Mouse (Mus musculus) stomach, embryonic 14.5 days (tissue): ENCODE data around the gene Adpgk. TPM values are rescaled to one million over a fixed set of nuclear protein-coding genes. Genes with fewer than 3 reads are reported as not detected.

Experiments used
- ATAC-seq: fragments of 200-750 bp; cut with Nextera tagmentation; 2 replicates; pipeline ENCODE4 v1.8.0; 2017; ENCODE audit warnings: low read depth, moderate TSS enrichment; ENCODE audit not compliant: insufficient number of reproducible peaks, insufficient read depth, low FRiP score
- H3K27ac ChIP-seq: fragments of 300-500 bp; sonication (generic); 2 replicates; pipeline ENCODE4 v1.5.1; 2014; ENCODE audit warnings: mild to moderate bottlenecking, low read length, moderate library complexity, mixed read lengths
- H3K27me3 ChIP-seq: fragments of 300-500 bp; sonication (generic); 2 replicates; pipeline ENCODE4 v1.6.1; 2014; ENCODE audit warnings: low read length, control low read depth, mixed read lengths; ENCODE audit not compliant: control insufficient read depth, insufficient read depth
- H3K36me3 ChIP-seq: fragments of 300-500 bp; sonication (generic); 2 replicates; pipeline ENCODE4 v1.6.1; 2014; ENCODE audit warnings: mild to moderate bottlenecking, control low read depth, low read length, moderate library complexity, mixed read lengths; ENCODE audit not compliant: control insufficient read depth, insufficient read depth
- H3K4me1 ChIP-seq: fragments of 300-500 bp; sonication (generic); 2 replicates; pipeline ENCODE4 v1.6.1; 2014; ENCODE audit warnings: low read length, control low read depth, mixed read lengths; ENCODE audit not compliant: control insufficient read depth, insufficient read depth
- H3K4me2 ChIP-seq: fragments of 300-500 bp; sonication (generic); replicated peaks from 2 replicates; pipeline ENCODE4 v1.6.1; 2014; ENCODE audit warnings: low read depth, low read length, control low read depth
- H3K4me3 ChIP-seq: fragments of 300-500 bp; sonication (generic); 2 replicates; pipeline ENCODE4 v1.5.1; 2014; ENCODE audit warnings: low read depth, low read length, control low read depth
- H3K9ac ChIP-seq: fragments of 300-500 bp; sonication (generic); replicated peaks from 2 replicates; pipeline ENCODE4 v1.6.1; 2014; ENCODE audit warnings: low read depth, mild to moderate bottlenecking, control low read depth, low read length, moderate library complexity, mixed read lengths
- H3K9me3 ChIP-seq: fragments of 300-500 bp; sonication (generic); 2 replicates; pipeline ENCODE4 v1.6.1; 2016; ENCODE audit warnings: low read depth, low read length, control low read depth; ENCODE audit not compliant: control insufficient read depth
- WGBS: fragments of 180-500 bp; shearing (Covaris S2); extraction: QIAGEN DNeasy Blood & Tissue Kit; methylation state at CpG from one replicate; pipeline ENCODE4 v1.1.7; 2014; 5-methylcytosine and 5-hydroxymethylcytosine counted together
- polyA plus RNA-seq: library from polyadenylated mRNA; unstranded; fragments of >200 nt; fragmentation: Nextera tagmentation; extraction: Ambion mirVana; gene quantifications from 2 replicates; pipeline ENCODE4 v1.2.1, GENCODE M21; 2014

Gene Adpgk
- 35.9 and 41.8 TPM in 2 replicates for polyA plus RNA-seq

- WGBS = 2% methylated on average over 58 of the region's 58 CpGs
- Histone ChIP-seq H3K27ac (peak within 1 kb of the TSS; percentile 86), H3K27me3 (no peaks in the 10 kb centered on the region), H3K9ac (peak within 1 kb of the TSS; percentile 84), H3K4me3 (peak within 1 kb of the TSS; percentile 96), H3K4me1 (peaks cover 23% of the 10 kb centered on the region), H3K9me3 (no peaks in the 10 kb centered on the region), H3K36me3 (no peaks in the 10 kb centered on the region), H3K4me2 (peak within 1 kb of the TSS; percentile 69)
- peak; percentile 98 for ATAC-seq
Measured at GRCm38 (mm10) chr9:59290957-59291687, at the start of gene Adpgk. Gene Adpgk (plus strand): TSS chr9:59291558.

- WGBS = 38% methylated on average over 7 of the region's 7 CpGs
- no peaks in the 10 kb centered on the region for H3K36me3 ChIP-seq
- no peak overlapping the region for H3K4me2 ChIP-seq
- H3K9me3 ChIP-seq = no peaks in the 10 kb centered on the region
- H3K9ac ChIP-seq = no peak overlapping the region
- no peak for ATAC-seq
- H3K27me3 ChIP-seq = no peaks in the 10 kb centered on the region
- no peak overlapping the region for H3K27ac ChIP-seq
- no peak overlapping the region for H3K4me3 ChIP-seq
- H3K4me1 ChIP-seq = peaks cover 18% of the 10 kb centered on the region
Measured at GRCm38 (mm10) chr9:59245181-59245580, 46.2 kb upstream of the Adpgk start.

- 30% methylated on average over 6 of the region's 6 CpGs for WGBS
- no peak for ATAC-seq
- no peaks in the 10 kb centered on the region for H3K9me3 ChIP-seq
- no peak overlapping the region for H3K4me2 ChIP-seq
- no peak overlapping the region for H3K4me3 ChIP-seq
- H3K27me3 ChIP-seq = no peaks in the 10 kb centered on the region
- no peak overlapping the region for H3K9ac ChIP-seq
- no peaks in the 10 kb centered on the region for H3K36me3 ChIP-seq
- H3K4me1 ChIP-seq = peaks cover 18% of the 10 kb centered on the region
- no peak overlapping the region for H3K27ac ChIP-seq
Measured at GRCm38 (mm10) chr9:59246456-59247029, 44.8 kb upstream of the Adpgk start.

- H3K27me3 ChIP-seq = no peaks in the 10 kb centered on the region
- H3K36me3 ChIP-seq = no peaks in the 10 kb centered on the region
- H3K27ac ChIP-seq = no peak overlapping the region
- WGBS = 61% methylated on average over 3 of the region's 3 CpGs
- H3K9me3 ChIP-seq = no peaks in the 10 kb centered on the region
- no peak overlapping the region for H3K4me2 ChIP-seq
- no peak overlapping the region for H3K9ac ChIP-seq
- ATAC-seq = no peak
- H3K4me1 ChIP-seq = peaks cover 18% of the 10 kb centered on the region
- no peak overlapping the region for H3K4me3 ChIP-seq
Measured at GRCm38 (mm10) chr9:59249359-59249758, 42.0 kb upstream of the Adpgk start.

- H3K27me3 ChIP-seq = no peaks in the 10 kb centered on the region
- peaks cover 20% of the 10 kb centered on the region for H3K4me1 ChIP-seq
- H3K27ac ChIP-seq = no peak overlapping the region
- no peaks in the 10 kb centered on the region for H3K9me3 ChIP-seq
- 66% methylated on average over 3 of the region's 3 CpGs for WGBS
- H3K4me3 ChIP-seq = no peak overlapping the region
- ATAC-seq = no peak
- H3K9ac ChIP-seq = no peak overlapping the region
- no peaks in the 10 kb centered on the region for H3K36me3 ChIP-seq
- no peak overlapping the region for H3K4me2 ChIP-seq
Measured at GRCm38 (mm10) chr9:59250272-59250671, 41.1 kb upstream of the Adpgk start.

GRCm38 (mm10) chr9:59254716-59255421 lies 36.5 kb upstream of the Adpgk start:
- no peak overlapping the region for H3K4me3 ChIP-seq
- no peaks in the 10 kb centered on the region for H3K27me3 ChIP-seq
- no peak overlapping the region for H3K4me2 ChIP-seq
- no peak overlapping the region for H3K27ac ChIP-seq
- no peak overlapping the region for H3K9ac ChIP-seq
- H3K9me3 ChIP-seq = no peaks in the 10 kb centered on the region
- H3K36me3 ChIP-seq = no peaks in the 10 kb centered on the region
- ATAC-seq = peak; percentile 58; the same call in 1 of the 2 replicates
- WGBS = 37% methylated on average over 5 of the region's 5 CpGs
- H3K4me1 ChIP-seq = 0 out of 2 replicates have a peak, but pooled peaks cover 5% of the 10 kb centered on the region

- Histone ChIP-seq H3K27ac (no peak overlapping the region), H3K4me2 (no peak overlapping the region), H3K4me3 (no peak overlapping the region), H3K27me3 (no peaks in the 10 kb centered on the region), H3K4me1 (0 out of 2 replicates have a peak, but pooled peaks cover 3% of the 10 kb centered on the region), H3K9me3 (no peaks in the 10 kb centered on the region), H3K36me3 (no peaks in the 10 kb centered on the region), H3K9ac (no peak overlapping the region)
- 37% methylated on average over 9 of the region's 9 CpGs for WGBS
- ATAC-seq = peak; percentile 28; the same call in 1 of the 2 replicates
Measured at GRCm38 (mm10) chr9:59259806-59260454, 31.4 kb upstream of the Adpgk start.

- no peak overlapping the region for H3K4me3 ChIP-seq
- H3K27ac ChIP-seq = no peak overlapping the region
- no peak overlapping the region for H3K4me2 ChIP-seq
- WGBS = 60% methylated on average over 6 of the region's 6 CpGs
- H3K9me3 ChIP-seq = no peaks in the 10 kb centered on the region
- no peaks in the 10 kb centered on the region for H3K36me3 ChIP-seq
- no peaks in the 10 kb centered on the region for H3K27me3 ChIP-seq
- ATAC-seq = no peak
- 0 out of 2 replicates have a peak, but pooled peaks cover 3% of the 10 kb centered on the region for H3K4me1 ChIP-seq
- no peak overlapping the region for H3K9ac ChIP-seq
Measured at GRCm38 (mm10) chr9:59266332-59266731, 25.0 kb upstream of the Adpgk start.
